Mouse (Mus musculus) thymus, adult 2 months (tissue): ENCODE data around the gene Grpr.

ENCODE experiments used
- CTCF ChIP-seq: fragments of 200-500 bp; IDR thresholded peaks from 2 replicates; pipeline ENCODE4 v1.5.1; 2012; ENCODE audit warnings: mild to moderate bottlenecking, control low read depth, low read length, moderate library complexity, borderline replicate concordance; ENCODE audit not compliant: control insufficient read depth, poor library complexity, insufficient read depth; ENCODE audit errors: extremely low read depth
- POLR2A ChIP-seq: fragments of 200-500 bp; IDR thresholded peaks from 2 replicates; pipeline ENCODE4 v1.6.1; 2012; ENCODE audit warnings: mild to moderate bottlenecking, low read length, control low read depth, moderate library complexity; ENCODE audit not compliant: control insufficient read depth, poor library complexity, insufficient read depth; ENCODE audit errors: extremely low read depth

DNA sequence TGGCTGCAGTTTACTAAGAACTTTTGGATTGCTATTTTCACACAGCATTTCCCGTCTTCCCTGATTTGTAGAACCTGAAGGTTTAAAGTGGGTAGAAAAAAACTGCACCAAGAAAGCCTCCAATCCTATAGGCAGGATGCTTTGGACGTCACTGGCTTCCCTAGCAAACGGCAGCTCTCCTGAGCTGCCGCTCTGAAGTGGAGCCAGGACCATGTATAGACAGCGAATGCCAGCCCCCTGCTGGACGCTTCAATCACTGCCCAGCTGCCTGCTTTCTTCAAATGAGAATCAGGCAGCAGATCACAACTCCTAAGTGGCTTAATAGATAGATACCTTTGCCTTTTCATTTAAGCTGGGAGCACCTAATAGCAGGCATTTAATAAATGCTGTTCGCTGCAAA is at the start of gene Grpr:
- TF ChIP-seq POLR2A, result no peak
- TF ChIP-seq CTCF, result no peak
